In the genomic region with DNA sequence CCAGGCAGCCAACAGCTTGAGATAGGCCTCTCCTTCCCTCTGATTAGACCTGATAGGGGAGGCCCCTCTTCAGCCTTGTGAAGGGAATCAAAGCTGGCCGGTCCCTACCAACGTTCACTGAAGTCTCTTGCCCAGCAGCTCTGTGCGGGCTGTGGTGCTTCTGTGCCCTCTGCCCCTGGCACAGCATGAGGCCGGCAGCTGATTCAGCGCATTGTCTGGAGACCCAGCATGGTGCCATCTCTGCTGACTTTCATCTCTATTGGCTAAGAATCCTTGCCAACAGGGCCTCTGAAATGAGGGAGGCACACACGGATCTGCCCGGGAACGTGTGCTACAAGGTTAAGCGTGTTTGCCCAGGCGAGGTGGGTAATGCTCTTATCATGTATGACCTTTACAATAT, we compare ENCODE assay signal across 20 mouse cellular contexts. TPM values are rescaled to one million over a fixed set of nuclear protein-coding genes. Genes with fewer than 3 reads are reported as not detected.
"Had no signal": no experiment of that assay in that cellular context is flagged by ENCODE, and none has a peak within 500 bp of the region (broad histone marks: within the 10 kb centered on the region; RNA-seq: fewer than 3 reads in every experiment).

No protein-coding gene starts in this region.

- H3K4me2 ChIP-seq: kidney, embryonic 15.5 days; limb, embryonic 15.5 days; liver, embryonic 13.5 days; lung, embryonic 15.5 days; neural tube, embryonic 13.5 days had no signal

- H3K4me3 ChIP-seq: kidney, embryonic 15.5 days; limb, embryonic 15.5 days; liver, embryonic 13.5 days; lung, embryonic 15.5 days; megakaryocyte, embryonic 14.5 days; neural tube, embryonic 13.5 days had no signal

- ATAC-seq: liver, postnatal 0 days had no signal

- H3K27me3 ChIP-seq: kidney, embryonic 15.5 days; limb, embryonic 15.5 days; liver, embryonic 13.5 days; lung, embryonic 15.5 days; neural tube, embryonic 13.5 days had no signal

- H3K9me3 ChIP-seq: kidney, embryonic 15.5 days; limb, embryonic 15.5 days; liver, embryonic 13.5 days; lung, embryonic 15.5 days; megakaryocyte, embryonic 14.5 days; neural tube, embryonic 13.5 days had no signal

- H3K36me3 ChIP-seq: kidney, embryonic 15.5 days; limb, embryonic 15.5 days; liver, embryonic 13.5 days; lung, embryonic 15.5 days; neural tube, embryonic 13.5 days had no signal

- DNase-seq: kidney, adult 2 months; kidney, postnatal 14 days; liver, embryonic 13.5 days; liver, postnatal 0 days; lung, postnatal 14 days; right cerebral cortex, adult 18-20 months; right cerebral cortex, postnatal 25 days; thymus, postnatal 36 days had no signal

- H3K9ac ChIP-seq: kidney, embryonic 15.5 days; limb, embryonic 15.5 days; liver, embryonic 13.5 days; liver, postnatal 0 days; lung, embryonic 15.5 days; neural tube, embryonic 13.5 days had no signal

- H3K4me1 ChIP-seq: liver, embryonic 13.5 days; megakaryocyte, embryonic 14.5 days had no signal

- H3K27ac ChIP-seq: kidney, embryonic 15.5 days; limb, embryonic 15.5 days; liver, embryonic 13.5 days; lung, embryonic 15.5 days; macrophage had no signal

RNA-seq across cellular contexts. Expression of a gene that starts 48.2 kb away (rescaled TPM):
- total RNA-seq: layer of hippocampus, postnatal 14 days had no signal
- polyA plus RNA-seq: kidney, embryonic 15.5 days; large intestine, adult 2 months; limb, embryonic 11.5 days; liver, embryonic 13.5 days; liver, postnatal 0 days; macrophage; neural tube, embryonic 13.5 days; small intestine, adult 2 months; stomach, embryonic 16.5 days; thymus, postnatal 0 days had no signal
